Mouse (Mus musculus): ENCODE results near the gene Dio1.

Dio1 gene

GRCm38 (mm10) chr4:107306966-107307365 is at the start of gene Dio1:
TSS of gene Dio1 (minus strand) at chr4:107307169.
- no peak for DNase-seq (ENCODE audit: low spot score)

DNA sequence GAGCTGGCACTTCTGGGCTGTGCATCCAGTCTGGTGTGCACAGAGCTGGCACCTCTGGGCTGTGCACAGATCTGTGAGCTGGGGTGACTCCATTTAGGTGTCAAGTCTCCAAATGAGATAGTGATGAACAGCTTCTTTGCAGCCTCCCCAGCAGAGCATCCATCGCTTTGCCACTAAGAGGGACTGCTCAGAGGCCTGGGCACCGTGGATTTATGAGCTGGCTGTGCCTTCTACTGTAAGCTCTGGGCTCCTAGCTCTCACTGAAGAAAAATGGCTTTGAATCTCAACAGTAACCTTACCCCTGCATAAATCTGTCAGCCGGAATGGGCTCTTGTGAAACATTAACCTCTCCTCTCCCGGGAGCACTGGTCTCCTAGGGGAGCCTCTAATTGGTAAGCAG is 47.6 kb upstream of the Dio1 start:
- no peak for DNase-seq (ENCODE audit: low spot score)

DNA sequence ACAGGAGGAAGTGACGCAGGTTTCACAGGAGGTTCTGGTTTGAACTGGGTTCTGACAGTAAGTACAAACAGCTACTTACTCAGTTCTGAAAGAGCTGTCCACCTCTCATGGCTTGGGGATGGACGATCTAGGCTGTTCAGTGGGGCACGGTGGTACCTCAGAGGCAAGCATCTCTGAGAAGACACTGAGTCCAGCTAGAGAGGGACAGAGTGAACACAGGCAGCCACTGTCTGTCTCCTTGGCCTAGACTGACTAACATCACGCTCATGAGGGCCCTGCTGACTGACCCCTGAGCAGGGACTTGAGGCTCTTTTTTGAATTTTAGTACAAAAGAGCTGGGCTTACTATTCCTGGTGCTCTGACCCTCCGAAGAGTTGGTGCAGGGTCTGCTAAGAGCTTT is 47.2 kb upstream of the Dio1 start:
- DNase-seq (ENCODE audit: low spot score): no peak

DNA sequence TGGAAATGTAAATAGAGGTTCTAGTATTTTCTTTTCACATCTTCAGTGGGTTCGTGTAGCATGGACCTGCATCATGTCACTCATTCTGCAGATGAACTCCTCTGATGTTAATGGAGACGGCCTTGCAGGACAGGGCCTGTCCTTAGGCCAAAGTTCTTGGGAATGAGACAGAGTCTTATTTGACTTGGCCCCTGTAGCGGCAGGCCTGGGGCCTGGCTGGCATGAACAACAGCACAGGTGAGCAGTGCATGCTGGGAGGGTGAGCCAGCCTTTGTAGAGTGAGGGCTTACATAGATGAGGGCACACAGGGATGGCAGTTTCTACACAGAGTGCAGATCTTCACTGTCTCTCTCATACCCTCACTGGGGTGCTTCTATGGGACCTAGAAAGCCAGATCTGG is 46.6 kb upstream of the Dio1 start:
- DNase-seq (ENCODE audit: low spot score): no peak

DNA sequence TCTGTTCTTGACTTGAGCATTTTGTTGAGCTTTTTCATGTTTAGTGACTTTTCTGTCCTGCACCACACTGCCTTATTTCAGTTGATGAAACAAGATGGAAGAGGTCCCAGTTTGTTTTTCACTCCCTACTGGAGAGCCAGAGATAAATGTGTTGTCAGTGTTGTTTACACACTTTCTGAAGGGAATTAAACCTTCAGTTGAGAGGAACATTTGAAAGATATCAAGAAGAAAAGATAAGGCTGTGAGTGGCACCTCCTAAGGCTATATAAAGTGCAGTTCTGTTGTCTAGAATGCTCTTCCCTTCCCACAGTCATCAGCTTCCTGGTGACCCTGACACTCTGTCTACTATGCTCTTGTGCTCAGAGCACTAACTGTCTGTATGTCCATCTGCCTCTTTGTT is 44.4 kb upstream of the Dio1 start:
- DNase-seq (ENCODE audit: low spot score): no peak

DNA sequence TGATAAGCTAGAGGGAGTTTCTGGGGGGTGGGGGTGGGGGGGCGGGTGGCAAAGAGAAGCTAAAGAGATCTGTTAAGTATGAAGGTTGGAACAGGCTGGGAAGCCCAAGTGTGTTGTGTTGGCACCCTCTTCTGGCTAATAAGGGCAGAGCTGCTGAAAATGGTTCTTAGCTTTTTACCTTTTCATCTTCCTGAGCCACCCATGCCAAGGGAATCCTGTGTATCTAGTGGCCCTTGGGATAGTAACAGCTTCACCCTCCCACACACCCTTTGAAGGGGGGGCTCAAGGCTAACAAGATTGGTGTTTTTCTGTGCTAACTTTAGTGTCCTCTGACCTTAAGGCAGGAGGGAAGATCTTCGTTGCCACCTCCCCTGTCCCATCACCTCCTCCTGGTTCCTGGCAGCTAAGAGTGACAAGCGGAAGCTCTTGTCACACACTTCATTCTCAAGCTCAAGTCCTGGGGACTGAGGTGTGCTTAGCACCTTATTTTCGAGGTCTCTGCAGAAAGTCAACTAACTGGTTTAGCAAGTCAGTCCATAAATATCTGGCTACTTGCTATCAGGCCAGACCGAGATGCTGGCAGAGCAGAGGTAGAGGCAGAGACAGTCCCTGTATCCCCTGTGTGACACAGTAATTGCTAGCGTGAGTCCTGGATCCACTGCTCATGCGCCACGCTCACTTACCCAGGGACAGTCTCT is 42.5 kb upstream of the Dio1 start:
- DNase-seq (ENCODE audit: low spot score): peak; percentile 22

DNA sequence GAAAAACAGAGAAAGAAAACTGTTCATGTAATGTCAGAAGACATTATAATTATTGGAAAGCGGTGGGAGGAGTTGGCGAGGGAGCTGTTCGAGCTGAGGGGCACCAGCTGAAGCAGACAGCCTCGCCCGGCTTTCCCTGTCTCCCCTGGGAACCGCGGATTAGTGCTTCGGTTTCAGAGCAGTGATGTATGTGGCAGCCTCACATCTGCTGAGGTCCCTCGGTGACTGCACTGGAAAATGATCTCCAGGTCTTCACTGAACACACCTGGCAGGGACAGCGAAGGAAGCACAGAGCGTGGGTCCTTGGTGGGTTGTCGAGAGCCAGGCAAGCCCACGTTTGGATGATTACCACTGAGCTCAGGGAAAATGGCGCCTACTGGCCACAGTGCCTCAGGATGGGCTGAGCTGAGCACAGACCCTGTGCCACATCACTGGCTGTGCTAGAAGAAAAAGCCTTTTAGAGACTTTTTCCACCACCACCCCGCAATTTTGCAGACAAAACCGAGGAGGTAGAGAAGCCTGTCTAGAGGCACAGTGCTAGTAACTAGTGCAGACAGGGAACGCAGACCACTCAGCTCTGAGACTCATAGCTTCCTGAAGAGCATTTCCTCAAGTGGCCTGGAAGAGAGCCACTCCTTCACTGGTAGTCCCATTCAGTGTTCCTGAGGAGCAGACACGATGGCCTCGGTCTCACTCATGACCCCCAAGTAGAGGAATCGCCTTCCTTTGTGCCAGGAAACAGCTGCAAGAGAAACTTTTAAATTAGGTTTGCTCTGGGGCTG is 41.8 kb upstream of the Dio1 start:
- DNase-seq (ENCODE audit: low spot score): no peak

- DNase-seq (ENCODE audit: low spot score): no peak
Observed at GRCm38 (mm10) chr4:107347221-107347620, 40.3 kb upstream of the Dio1 start.

DNA sequence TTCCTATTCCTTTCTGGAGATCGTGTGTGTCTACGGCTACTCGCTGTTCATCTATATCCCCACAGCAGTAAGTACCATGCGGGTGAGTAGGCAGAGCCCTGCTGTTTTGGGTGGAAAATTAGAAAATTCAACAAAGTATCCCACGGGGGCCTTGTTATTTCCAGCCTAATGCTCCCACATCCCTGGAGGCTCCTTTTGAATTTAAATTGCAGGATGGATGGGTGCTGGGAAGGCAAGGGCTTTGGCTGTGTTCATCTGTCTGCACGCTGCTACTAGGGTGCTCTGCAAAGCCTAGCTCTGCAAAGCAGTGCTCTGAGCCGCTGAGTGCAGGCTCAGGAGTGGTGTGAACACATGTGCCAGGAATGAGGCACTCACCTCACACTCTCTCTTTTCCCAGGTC is 37.6 kb upstream of the Dio1 start:
- DNase-seq (ENCODE audit: low spot score): no peak

DNA sequence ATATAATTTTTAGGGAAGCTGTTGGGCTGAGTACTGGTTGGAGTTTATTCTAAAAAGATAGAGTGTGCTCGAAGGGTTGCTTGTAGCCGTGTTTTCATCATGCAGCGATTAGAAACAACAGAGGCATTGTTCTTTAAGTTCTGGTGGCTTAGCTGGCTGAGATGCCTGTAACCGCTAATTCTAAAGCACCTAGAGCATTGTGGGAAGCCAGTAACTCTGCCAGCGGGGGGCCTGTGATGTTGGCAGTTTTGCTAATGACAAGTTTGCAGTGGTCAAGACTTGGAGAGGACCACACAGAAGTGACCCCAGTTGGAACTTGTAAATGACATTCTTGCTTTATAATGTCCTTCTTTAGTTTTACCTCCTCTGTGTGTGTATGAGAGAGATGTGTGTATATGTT is 34.4 kb upstream of the Dio1 start:
- DNase-seq (ENCODE audit: low spot score): no peak

- no peak for DNase-seq (ENCODE audit: low spot score)
Observed at GRCm38 (mm10) chr4:107337455-107337854, 30.5 kb upstream of the Dio1 start.

- no peak for DNase-seq (ENCODE audit: low spot score)
Observed at GRCm38 (mm10) chr4:107336356-107336755, 29.4 kb upstream of the Dio1 start.

- DNase-seq (ENCODE audit: low spot score): no peak
Observed at GRCm38 (mm10) chr4:107333514-107333913, 26.5 kb upstream of the Dio1 start.

DNA sequence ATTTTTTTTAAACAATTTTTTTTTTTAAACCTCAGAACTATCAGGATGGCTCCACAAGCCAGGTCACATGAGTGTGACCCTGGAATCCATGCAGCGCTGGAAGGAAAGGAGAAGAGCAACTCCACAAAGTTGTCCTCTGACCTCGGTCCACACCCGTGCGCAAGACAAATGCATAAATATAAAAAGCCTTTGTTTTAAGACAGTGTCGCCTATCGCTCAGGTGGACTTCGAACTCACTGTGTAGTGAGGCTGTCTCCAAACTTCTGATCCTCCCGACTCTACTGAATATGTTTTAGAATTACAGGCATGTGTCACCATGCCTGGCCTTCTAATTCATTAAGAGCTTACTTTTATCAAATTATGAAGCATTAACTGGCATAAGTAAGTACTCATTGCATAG is 21.6 kb upstream of the Dio1 start:
- DNase-seq (ENCODE audit: low spot score): no peak

GRCm38 (mm10) chr4:107323113-107323512 is 16.1 kb upstream of the Dio1 start:
- no peak for DNase-seq (ENCODE audit: low spot score)

DNA sequence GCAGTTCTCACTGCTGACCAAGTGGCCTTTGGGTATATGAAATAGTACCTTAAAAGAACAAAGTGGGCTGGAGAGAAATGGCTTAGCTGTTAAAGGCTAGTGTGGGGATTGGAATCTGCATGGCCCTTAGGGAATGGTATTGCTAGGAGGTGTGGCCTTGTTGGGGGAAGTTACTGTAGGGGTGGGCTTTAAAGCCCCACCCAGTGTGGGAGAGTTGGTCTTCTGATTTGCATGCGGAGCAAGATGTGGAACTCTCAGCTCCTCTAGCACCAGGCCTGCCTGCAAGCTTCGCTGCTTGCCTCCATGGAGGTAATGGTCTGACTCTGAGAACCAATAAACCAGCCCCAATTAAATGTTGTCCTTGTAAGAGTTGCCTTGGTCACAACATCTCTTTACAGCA is 14.1 kb upstream of the Dio1 start:
- no peak for DNase-seq (ENCODE audit: low spot score)

DNA sequence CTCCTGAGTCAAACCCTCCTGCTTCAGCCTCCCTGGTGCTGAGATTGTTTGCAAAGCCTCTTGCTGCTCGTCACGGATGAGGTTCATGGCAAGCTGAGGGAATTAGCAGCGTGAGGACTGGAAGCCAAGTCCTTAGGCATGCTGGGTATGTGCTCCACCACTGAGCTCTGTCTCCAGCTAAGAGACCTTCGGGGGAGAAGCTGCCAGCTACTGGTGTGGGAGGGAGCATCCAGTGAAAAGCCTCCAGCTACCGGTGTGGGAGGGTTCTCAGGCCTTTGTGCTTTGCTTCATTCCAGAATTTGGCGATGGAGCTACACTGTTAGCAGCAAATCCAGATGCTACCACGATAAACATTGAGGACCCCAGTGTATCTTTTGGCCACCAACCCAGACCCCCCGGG is 11.7 kb upstream of the Dio1 start:
- DNase-seq (ENCODE audit: low spot score): no peak

- DNase-seq (ENCODE audit: low spot score): no peak
Observed at GRCm38 (mm10) chr4:107314479-107314805, 7.5 kb upstream of the Dio1 start.

GRCm38 (mm10) chr4:107313690-107314478 is 6.9 kb upstream of the Dio1 start, which contains the start of gene Yipf1:
TSS of gene Yipf1 (plus strand) at chr4:107314363.
- DNase-seq (ENCODE audit: low spot score): peak; percentile 78

GRCm38 (mm10) chr4:107303531-107303930 is 3.4 kb downstream of the Dio1 start:
- no peak for DNase-seq (ENCODE audit: low spot score)

GRCm38 (mm10) chr4:107302832-107303231 is 4.1 kb downstream of the Dio1 start:
- DNase-seq (ENCODE audit: low spot score): no peak

- DNase-seq (ENCODE audit: low spot score): no peak
Observed at GRCm38 (mm10) chr4:107302221-107302620, 4.7 kb downstream of the Dio1 start.
